Mouse (Mus musculus): ENCODE results near the gene Rnf225.

GRCm38 (mm10) chr7:12970906-12971305 lies 43.7 kb downstream of the Rnf225 start:
- TF ChIP-seq CHD1 (IDR thresholded peaks at IDR 0.05; ENCODE audit: low read depth, low read length), result no peak
- TF ChIP-seq CTCF (IDR thresholded peaks at IDR 0.05 in 2 of 3, conservative IDR thresholded peaks at IDR 0.05 in 1 of 3; ENCODE audit: control insufficient read depth in 1 of 3, insufficient read depth in 1 of 3, low read depth in 2 of 3, low read length in 3 of 3, poor library complexity in 1 of 3, severe bottlenecking in 1 of 3), result no peak
- TF ChIP-seq USF1 (IDR thresholded peaks at IDR 0.05; ENCODE audit: low read depth, low read length), result no peak
- no peak for TF ChIP-seq POLR2A (IDR thresholded peaks at IDR 0.05; ENCODE audit: control insufficient read depth in 1 of 2, insufficient read depth in 1 of 2, low read depth in 1 of 2, low read length in 2 of 2, poor library complexity in 1 of 2)
- no peak for TF ChIP-seq ZKSCAN1 (IDR thresholded peaks at IDR 0.05; ENCODE audit: low read depth, low read length)
- TF ChIP-seq MXI1 (IDR thresholded peaks at IDR 0.05; ENCODE audit: low read depth, low read length), result no peak
- no peak for TF ChIP-seq GABPA (IDR thresholded peaks at IDR 0.05; ENCODE audit: low read depth, low read length)
- no peak for TF ChIP-seq CHD2 (IDR thresholded peaks at IDR 0.05; ENCODE audit: low read length)
- no peak for TF ChIP-seq TBP (IDR thresholded peaks at IDR 0.05; ENCODE audit: low read depth, low read length)
- no peak for TF ChIP-seq TAL1 (IDR thresholded peaks at IDR 0.05; ENCODE audit: low read length)
- no peak for TF ChIP-seq ZC3H11A (IDR thresholded peaks at IDR 0.05; ENCODE audit: low read depth, low read length)
- no peak for TF ChIP-seq MYB (IDR thresholded peaks at IDR 0.05; ENCODE audit: low read depth, low read length)
